Mouse (Mus musculus) lung, adult 2 months (tissue): Measurements from ENCODE around the gene Ston2.

Experiments
- CTCF ChIP-seq: fragments of 200-500 bp; IDR thresholded peaks from 2 replicates; pipeline ENCODE4 v1.5.1; 2011; ENCODE audit warnings: mild to moderate bottlenecking, low read length, control low read depth; ENCODE audit not compliant: insufficient read depth
- POLR2A ChIP-seq: fragments of 200-500 bp; IDR thresholded peaks from 2 replicates; pipeline ENCODE4 v1.6.1; 2011; ENCODE audit warnings: low read depth, mild to moderate bottlenecking, control low read depth, low read length, borderline replicate concordance; ENCODE audit errors: extremely low read depth

GRCm38 (mm10) chr12:91808911-91809310 lies 20.7 kb upstream of the Ston2 start:
- TF ChIP-seq CTCF, result no peak
- TF ChIP-seq POLR2A, result no peak
